Mouse (Mus musculus) heart, embryonic 11.5 days (tissue): ENCODE measurements around the gene Olfr450. TPM values are rescaled to one million over a fixed set of nuclear protein-coding genes. Genes with fewer than 3 reads are reported as not detected.

ENCODE experiments used
- ATAC-seq: fragments of 200-750 bp; cut with Nextera tagmentation; replicated peaks from 2 replicates; pipeline ENCODE4 v1.8.0; 2017; ENCODE audit warnings: moderate library complexity; ENCODE audit not compliant: insufficient number of reproducible peaks, low FRiP score, low TSS enrichment
- H3K27ac ChIP-seq: fragments of 300-500 bp; sonication (generic); 2 replicates; pipeline ENCODE4 v1.5.1; 2014; ENCODE audit warnings: mild to moderate bottlenecking, low read depth, low read length
- H3K27me3 ChIP-seq: fragments of 300-500 bp; sonication (generic); 2 replicates; pipeline ENCODE4 v1.6.1; 2014; ENCODE audit warnings: mild to moderate bottlenecking, low read length, mixed read lengths; ENCODE audit not compliant: control insufficient read depth, insufficient read depth
- H3K36me3 ChIP-seq: fragments of 300-500 bp; sonication (generic); 2 replicates; pipeline ENCODE4 v1.6.1; 2014; ENCODE audit warnings: mild to moderate bottlenecking, low read length, moderate library complexity, mixed read lengths; ENCODE audit not compliant: control insufficient read depth, insufficient read depth
- H3K4me1 ChIP-seq: fragments of 300-500 bp; sonication (generic); 2 replicates; pipeline ENCODE4 v1.6.1; 2014; ENCODE audit warnings: low read length; ENCODE audit not compliant: control insufficient read depth, insufficient read depth
- H3K4me2 ChIP-seq: fragments of 300-500 bp; sonication (generic); 2 replicates; pipeline ENCODE4 v1.6.1; 2014; ENCODE audit warnings: mild to moderate bottlenecking, moderate library complexity
- H3K4me3 ChIP-seq: fragments of 300-500 bp; sonication (generic); 2 replicates; pipeline ENCODE4 v1.5.1; 2014; ENCODE audit warnings: low read depth, low read length
- H3K9ac ChIP-seq: fragments of 300-500 bp; sonication (generic); 2 replicates; pipeline ENCODE4 v1.6.1; 2014; ENCODE audit warnings: mild to moderate bottlenecking, low read depth, low read length, moderate library complexity
- H3K9me3 ChIP-seq: fragments of 300-500 bp; sonication (generic); replicated peaks from 2 replicates; pipeline ENCODE4 v1.6.1; 2016; ENCODE audit warnings: low read length; ENCODE audit not compliant: control insufficient read depth
- WGBS: fragments of 180-500 bp; shearing (Covaris S2); extraction: QIAGEN DNeasy Blood & Tissue Kit; methylation state at CpG from one replicate; pipeline ENCODE4 v1.1.7; 2014; ENCODE audit not compliant: insufficient replicate concordance; 5-methylcytosine and 5-hydroxymethylcytosine counted together
- polyA plus RNA-seq: library from polyadenylated mRNA; unstranded; fragments of >200 nt; fragmentation: Nextera tagmentation; extraction: Ambion mirVana; gene quantifications from 2 replicates; pipeline ENCODE4 v1.2.1, GENCODE M21; 2014

Olfr450 gene
- polyA plus RNA-seq, result not detected in 2 replicates

DNA sequence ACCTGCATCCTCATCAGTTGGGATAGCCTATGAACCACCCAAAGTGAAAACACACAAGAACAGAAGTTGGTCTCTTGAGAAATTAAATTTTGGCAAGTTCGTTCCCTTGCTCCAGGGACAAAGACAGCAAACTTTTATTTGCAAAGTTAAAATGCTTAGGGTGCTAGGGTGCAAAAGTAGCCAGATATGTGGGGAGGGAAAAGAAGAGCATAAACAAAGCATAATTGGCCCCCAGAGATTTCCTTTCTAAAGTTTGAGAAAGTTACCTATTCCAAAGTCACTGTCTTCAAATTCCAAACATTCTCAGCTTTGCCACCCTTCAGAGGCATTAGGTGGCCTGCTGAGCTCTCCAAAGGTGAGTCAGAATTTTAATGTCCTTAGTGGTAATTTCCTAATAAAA is at the start of gene Olfr450:
Gene Olfr450, plus strand, starts transcription at position 301 of the 400 bp plus-strand sequence.
- H3K4me3 ChIP-seq, result no peak within 1 kb of the TSS
- no peaks in the 10 kb centered on the region for H3K36me3 ChIP-seq
- H3K27me3 ChIP-seq, result no peaks in the 10 kb centered on the region
- ATAC-seq, result no peak
- H3K9ac ChIP-seq, result no peak within 1 kb of the TSS
- WGBS, result 73% methylated on average over 1 of the region's 1 CpGs
- no peak within 1 kb of the TSS for H3K4me2 ChIP-seq
- no peaks in the 10 kb centered on the region for H3K9me3 ChIP-seq
- H3K4me1 ChIP-seq, result no peaks in the 10 kb centered on the region
- no peak within 1 kb of the TSS for H3K27ac ChIP-seq

DNA sequence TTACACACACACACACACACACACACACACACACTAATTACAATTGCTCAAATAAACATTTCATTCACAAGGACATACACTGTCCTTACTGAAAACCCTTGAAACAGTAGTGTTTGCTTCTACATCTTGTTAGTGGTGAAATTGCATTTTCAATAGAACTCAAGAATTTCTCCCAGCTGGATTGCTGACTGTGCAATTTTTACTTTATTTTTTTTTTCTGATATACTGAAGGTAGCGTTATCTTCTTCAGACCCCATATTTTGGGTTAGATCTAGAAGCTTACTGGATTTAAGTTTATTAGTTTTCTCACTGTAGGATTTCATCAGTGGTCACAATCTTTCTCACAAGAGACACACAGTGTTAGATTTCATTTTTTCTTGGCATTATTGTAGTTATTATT is 34.7 kb upstream of the Olfr450 start:
- ATAC-seq, result no peak
- H3K4me2 ChIP-seq, result no peak overlapping the region
- H3K9me3 ChIP-seq, result no peaks in the 10 kb centered on the region
- no peaks in the 10 kb centered on the region for H3K36me3 ChIP-seq
- WGBS, result 86% methylated on average over 1 of the region's 1 CpGs
- no peak overlapping the region for H3K9ac ChIP-seq
- no peaks in the 10 kb centered on the region for H3K4me1 ChIP-seq
- H3K4me3 ChIP-seq, result no peak overlapping the region
- H3K27me3 ChIP-seq, result no peaks in the 10 kb centered on the region
- no peak overlapping the region for H3K27ac ChIP-seq

DNA sequence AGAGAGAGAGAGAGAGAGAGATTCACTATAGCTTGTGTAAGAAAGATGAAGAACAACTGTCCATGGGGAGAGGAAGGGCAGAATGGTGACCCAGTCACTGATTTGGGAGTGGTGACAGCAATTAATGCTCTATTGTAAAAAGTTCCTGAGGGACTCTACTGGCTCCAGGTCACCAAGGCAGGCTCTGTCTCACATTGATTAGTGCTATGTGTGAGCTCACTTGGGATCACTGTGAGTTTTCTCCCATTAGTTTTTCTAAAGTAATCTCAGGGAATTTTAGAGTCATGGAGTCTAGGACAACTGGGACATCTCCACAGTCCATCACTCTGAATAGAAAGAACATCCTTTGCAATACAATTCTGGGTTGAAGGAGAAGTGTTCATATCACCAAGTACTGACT is 26.9 kb upstream of the Olfr450 start, which contains the start of gene Olfr452:
Gene Olfr452, plus strand, starts transcription at position 301 of the 400 bp plus-strand sequence.
- Histone ChIP-seq H3K27me3 (no peaks in the 10 kb centered on the region), H3K27ac (no peak within 1 kb of the TSS), H3K4me2 (no peak within 1 kb of the TSS), H3K4me3 (no peak within 1 kb of the TSS), H3K4me1 (no peaks in the 10 kb centered on the region), H3K9me3 (no peaks in the 10 kb centered on the region), H3K9ac (no peak within 1 kb of the TSS), H3K36me3 (no peaks in the 10 kb centered on the region)
- ATAC-seq, result no peak

DNA sequence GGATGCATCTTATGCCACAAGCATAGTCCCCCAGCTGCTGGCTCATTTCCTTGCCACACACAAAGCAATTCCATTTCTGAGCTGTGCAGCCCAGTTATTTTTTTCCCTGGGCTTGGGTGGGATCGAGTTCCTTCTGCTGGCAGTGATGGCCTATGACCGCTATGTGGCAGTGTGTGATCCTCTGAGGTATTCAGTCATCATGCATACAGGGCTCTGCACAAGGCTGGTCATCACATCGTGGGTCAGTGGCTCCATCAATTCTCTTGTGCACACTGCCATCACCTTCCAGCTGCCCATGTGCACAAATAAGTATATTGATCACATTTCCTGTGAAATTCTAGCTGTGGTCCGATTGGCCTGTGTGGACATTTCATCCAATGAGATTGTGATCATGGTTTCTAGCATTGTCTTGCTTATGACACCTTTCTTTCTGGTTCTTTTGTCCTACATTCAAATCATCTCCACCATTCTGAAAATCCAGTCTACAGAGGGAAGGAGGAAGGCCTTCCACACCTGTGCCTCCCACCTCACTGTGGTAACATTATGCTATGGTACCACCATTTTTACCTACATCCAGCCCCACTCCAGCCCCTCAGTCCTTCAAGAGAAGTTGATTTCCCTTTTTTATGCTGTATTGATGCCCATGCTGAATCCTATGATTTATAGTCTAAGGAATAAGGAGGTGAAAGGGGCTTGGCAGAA is 21.3 kb upstream of the Olfr450 start:
- Histone ChIP-seq H3K36me3 (no peaks in the 10 kb centered on the region), H3K4me3 (no peak overlapping the region), H3K9ac (no peak overlapping the region), H3K9me3 (no peaks in the 10 kb centered on the region), H3K4me2 (no peak overlapping the region), H3K27ac (no peak overlapping the region), H3K4me1 (no peaks in the 10 kb centered on the region), H3K27me3 (no peaks in the 10 kb centered on the region)
- WGBS, result 43% methylated on average over 4 of the region's 4 CpGs
- no peak for ATAC-seq

DNA sequence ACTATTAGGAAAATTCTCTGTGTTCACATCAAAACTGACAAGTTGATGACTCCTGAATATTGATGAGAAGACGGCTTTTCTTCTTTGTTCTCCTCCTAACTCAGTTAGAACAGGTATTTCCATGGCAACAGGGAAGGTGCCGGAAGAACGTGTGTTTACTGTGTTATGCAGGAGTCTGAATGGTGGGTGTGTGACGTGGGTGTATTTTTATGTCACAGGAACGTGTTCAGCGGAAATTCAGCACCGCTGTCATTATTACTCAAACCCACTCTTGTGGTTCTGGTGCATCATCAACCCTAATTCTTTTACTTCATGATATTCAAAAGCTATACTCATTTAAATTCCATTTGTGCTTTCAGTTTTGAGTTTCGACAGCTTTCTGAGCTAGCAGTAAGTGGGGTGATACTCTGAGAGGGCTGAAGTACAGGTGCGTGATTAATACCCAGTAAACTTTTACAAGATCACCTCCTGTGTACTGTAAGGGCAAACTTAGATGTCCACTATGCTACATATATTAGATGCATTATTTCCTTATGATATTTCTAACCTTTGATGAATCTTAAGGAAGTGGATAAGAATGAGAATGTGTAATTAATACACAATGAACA is 20.7 kb upstream of the Olfr450 start:
- Histone ChIP-seq H3K27me3 (no peaks in the 10 kb centered on the region), H3K9me3 (no peaks in the 10 kb centered on the region), H3K9ac (no peak overlapping the region), H3K4me2 (no peak overlapping the region), H3K4me3 (no peak overlapping the region), H3K27ac (no peak overlapping the region), H3K36me3 (no peaks in the 10 kb centered on the region), H3K4me1 (no peaks in the 10 kb centered on the region)
- WGBS, result 77% methylated on average over 9 of the region's 9 CpGs
- no peak for ATAC-seq

DNA sequence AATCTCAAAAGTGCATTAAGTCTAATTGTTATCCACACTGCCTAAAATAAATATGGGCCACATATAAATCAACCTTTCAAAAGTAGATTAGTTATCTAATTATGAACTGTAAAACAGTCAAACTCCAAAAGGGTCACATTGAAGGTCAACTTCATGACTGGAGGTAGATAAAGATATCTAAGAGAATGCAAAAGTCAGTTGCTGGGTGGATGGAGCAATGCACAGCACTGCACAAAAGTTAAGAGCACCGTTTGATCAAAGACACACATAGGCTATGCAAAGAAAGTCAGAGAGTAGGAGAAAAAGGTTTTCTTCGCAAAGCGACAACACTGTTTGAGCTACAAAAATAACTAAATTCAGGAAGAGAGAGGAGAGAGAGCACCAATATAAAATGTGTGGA is 16.8 kb upstream of the Olfr450 start:
- no peaks in the 10 kb centered on the region for H3K4me1 ChIP-seq
- no peak overlapping the region for H3K4me2 ChIP-seq
- WGBS, result 84% methylated on average over 3 of the region's 3 CpGs
- H3K27me3 ChIP-seq, result no peaks in the 10 kb centered on the region
- H3K9ac ChIP-seq, result no peak overlapping the region
- no peaks in the 10 kb centered on the region for H3K36me3 ChIP-seq
- no peak for ATAC-seq
- no peak overlapping the region for H3K4me3 ChIP-seq
- no peaks in the 10 kb centered on the region for H3K9me3 ChIP-seq
- H3K27ac ChIP-seq, result no peak overlapping the region

DNA sequence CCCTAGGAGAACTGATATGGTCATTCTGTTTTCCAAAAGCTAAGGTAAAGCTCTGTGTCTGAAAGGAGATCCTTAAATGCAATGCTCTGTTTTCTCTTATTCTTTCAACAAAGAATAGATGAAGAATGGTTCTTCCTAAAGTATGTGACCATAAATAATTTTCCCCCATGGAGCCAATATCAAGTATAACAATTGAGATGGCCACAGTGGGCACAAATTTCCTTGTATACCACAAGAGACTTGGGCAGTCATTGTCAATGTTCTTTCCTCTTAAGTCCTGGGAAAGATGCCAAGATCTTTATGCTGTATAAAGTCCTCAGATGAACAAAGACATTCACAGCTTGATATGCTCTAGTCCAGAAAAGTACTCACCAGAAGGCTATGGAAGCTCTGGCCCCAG is 22.3 kb downstream of the Olfr450 start, which contains the start of gene Olfr449:
Gene Olfr449, plus strand, starts transcription at position 301 of the 400 bp plus-strand sequence.
- Histone ChIP-seq H3K4me3 (no peak within 1 kb of the TSS), H3K27me3 (no peaks in the 10 kb centered on the region), H3K9me3 (no peaks in the 10 kb centered on the region), H3K4me2 (no peak within 1 kb of the TSS), H3K4me1 (no peaks in the 10 kb centered on the region), H3K27ac (no peak within 1 kb of the TSS), H3K36me3 (no peaks in the 10 kb centered on the region), H3K9ac (no peak within 1 kb of the TSS)
- no peak for ATAC-seq

DNA sequence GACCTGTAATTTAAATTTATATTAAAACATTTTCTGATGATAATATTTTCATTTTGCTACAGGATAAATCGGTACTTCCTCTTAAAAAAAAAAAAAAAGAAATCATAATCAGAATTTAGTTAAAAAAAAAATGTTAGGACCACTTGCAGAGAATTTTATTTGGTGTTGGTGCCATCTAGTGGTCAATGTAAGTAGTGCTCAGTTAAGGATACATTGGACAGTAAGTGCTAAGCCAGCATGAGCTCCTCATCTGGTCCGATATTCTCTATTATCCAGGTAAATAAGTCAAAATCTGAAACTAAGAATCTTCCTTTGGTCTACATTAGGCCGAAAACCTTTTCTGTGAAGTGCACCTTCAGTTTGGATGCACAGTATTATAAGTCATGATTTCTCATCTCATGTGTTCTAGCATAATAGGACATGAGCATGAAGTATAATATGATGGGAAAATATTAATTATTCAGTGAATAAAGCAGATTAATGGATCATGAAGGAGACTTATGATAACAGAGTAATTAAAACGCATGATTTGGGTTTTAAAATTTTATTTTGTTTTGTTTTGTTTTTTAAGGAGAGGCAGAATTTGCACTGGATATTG is 48.6 kb downstream of the Olfr450 start:
- no peak for ATAC-seq
- Histone ChIP-seq H3K4me3 (no peak overlapping the region), H3K36me3 (no peaks in the 10 kb centered on the region), H3K4me1 (no peaks in the 10 kb centered on the region), H3K9ac (no peak overlapping the region), H3K9me3 (no peaks in the 10 kb centered on the region), H3K27ac (no peak overlapping the region), H3K4me2 (no peak overlapping the region), H3K27me3 (no peaks in the 10 kb centered on the region)
- WGBS, result 12% methylated on average over 4 of the region's 4 CpGs
